Mouse (Mus musculus): ENCODE data around the gene Gm28230.
A peak's percentile ranks its signal among the peaks of the same experiment; 100 is the strongest.

Gm28230 gene

DNA sequence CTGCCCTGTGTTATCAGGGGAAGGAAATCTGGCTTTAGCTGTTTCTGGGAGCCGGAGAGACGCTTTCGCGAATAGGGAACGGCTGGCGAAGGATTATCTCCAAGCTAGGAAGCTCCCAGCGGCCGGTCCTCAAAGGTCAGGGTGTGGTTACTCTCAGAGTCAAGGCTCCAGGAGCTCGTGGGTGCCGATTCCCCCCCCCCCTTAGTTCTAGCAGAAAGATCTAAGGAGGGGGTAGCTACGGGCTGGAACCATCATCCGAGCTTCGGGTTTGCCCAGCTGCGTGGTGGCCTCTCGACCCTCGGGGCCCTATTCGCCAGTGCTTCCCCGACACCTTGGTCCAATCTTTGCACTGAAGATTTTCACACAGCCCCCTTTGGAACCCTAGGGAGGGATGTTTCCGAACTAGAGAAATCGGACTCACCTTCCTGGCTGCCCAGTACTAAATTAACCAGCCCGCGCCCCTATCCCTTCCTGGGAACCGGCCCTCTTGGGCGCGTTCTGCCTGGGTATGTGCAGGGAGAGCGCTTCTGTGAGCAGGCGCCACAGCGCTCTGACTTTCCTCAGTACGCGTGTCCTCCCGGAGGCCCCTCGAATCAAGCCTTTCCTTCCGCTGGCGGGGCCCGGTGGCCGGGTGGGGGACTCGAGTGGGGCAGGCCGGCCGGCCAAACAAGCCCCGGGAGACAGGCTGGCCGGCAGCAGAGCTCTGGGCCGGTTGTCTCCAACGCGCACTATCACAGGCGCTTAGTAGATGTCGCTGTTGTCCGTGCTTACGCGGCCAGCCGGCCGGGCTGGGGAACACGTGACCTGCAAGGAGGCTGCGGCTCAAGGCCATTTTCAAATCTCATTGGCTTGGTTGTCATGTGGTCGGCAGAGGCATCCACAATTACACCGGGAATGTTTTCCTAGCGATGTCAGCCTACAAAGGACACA is 35.2 kb upstream of the Gm28230 start, which contains the start of gene Hoxd10:
Gene Hoxd10 (plus strand): TSS at position 903 of the 930 bp plus-strand sequence.
- DNase-seq (ENCODE audit: low spot score): peak; percentile 90

GRCm38 (mm10) chr2:74691995-74692807 is 34.3 kb upstream of the Gm28230 start:
- DNase-seq (ENCODE audit: low spot score): no peak

- DNase-seq (ENCODE audit: low spot score): no peak
Measured at GRCm38 (mm10) chr2:74692808-74693431, 33.6 kb upstream of the Gm28230 start.

DNA sequence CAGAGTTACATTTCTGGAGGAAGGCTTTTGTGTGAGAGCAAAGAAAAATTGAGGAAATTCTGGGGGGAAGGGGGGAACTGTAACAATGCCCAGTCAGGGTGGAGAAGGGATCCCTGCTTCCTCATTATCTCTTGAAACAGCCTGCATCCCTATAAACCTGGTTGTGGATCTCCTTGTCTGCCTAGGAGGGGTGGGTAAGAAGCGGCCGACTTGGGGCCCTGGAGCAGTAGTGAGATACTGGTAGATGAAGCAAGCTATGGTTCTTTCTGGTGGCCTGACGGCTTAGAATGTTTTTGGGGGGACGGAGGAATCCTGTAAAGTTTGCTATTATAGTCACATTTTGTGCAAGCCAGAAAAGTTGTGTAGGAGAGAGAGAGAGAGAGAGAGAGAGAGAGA is 33.1 kb upstream of the Gm28230 start:
- no peak for DNase-seq (ENCODE audit: low spot score)

DNA sequence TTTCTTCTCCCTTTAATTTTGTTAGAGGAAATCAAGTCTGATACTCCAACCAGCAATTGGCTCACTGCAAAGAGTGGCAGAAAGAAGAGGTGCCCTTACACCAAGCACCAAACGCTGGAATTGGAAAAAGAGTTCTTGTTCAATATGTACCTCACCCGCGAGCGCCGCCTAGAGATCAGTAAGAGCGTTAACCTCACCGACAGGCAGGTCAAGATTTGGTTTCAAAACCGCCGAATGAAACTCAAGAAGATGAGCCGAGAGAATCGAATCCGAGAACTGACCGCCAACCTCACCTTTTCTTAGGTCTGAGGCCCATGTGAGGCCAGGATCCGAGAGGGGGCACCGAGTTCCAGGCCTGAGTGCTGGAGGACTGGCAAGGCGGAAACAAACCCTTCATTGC is 32.5 kb upstream of the Gm28230 start:
- DNase-seq (ENCODE audit: low spot score): peak; percentile 85

DNA sequence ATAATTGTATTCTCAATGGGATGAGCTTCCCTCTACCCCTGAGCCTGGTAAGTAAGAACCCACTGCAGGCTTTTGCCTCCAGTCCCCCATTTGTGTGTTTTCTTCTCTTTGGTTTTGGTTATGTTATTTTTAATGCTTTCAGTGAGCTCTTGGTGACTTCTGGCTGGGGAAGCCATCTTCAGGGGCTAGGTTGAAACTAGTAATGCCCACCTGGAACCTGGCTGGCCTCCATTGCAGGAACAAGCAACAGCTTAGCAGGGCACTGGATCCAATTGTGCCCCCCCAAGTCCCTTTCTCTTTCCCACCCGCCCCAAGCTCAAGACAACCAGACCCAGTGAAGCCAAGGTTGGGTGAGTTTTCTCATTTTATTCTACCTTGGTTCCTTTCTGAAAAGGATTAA is 31.1 kb upstream of the Gm28230 start:
- no peak for DNase-seq (ENCODE audit: low spot score)

DNA sequence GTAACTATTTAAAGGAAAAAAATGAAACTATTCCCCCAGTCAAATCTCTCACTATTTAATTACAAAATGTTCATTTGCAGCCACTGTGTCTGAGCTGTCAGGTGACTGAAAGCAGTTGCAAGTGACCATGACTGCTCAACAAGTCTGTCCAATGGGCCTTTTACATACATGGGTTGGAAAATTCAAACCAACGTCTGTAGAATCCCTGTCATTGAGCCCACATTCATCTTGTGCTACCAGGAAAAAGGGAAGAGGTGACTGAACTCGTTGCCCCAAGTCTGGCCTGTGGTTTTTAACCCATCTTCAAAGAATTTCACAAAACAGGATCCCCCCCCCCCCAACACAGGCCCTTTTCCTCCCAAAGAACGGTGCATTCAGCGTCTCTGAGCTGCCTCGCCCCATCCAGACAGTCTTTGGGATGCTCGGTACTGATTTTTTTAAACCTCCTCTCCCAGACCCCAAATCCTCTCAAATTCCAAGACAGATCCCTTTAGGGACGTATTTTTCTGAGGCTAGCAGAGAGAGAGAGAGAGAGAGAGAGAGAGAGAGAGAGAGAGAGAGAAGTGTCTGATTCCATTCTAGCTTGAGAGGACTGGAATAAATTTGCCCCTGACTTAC is 30.6 kb upstream of the Gm28230 start:
- no peak for DNase-seq (ENCODE audit: low spot score)

GRCm38 (mm10) chr2:74696442-74697335 is 29.8 kb upstream of the Gm28230 start:
- no peak for DNase-seq (ENCODE audit: low spot score)

DNA sequence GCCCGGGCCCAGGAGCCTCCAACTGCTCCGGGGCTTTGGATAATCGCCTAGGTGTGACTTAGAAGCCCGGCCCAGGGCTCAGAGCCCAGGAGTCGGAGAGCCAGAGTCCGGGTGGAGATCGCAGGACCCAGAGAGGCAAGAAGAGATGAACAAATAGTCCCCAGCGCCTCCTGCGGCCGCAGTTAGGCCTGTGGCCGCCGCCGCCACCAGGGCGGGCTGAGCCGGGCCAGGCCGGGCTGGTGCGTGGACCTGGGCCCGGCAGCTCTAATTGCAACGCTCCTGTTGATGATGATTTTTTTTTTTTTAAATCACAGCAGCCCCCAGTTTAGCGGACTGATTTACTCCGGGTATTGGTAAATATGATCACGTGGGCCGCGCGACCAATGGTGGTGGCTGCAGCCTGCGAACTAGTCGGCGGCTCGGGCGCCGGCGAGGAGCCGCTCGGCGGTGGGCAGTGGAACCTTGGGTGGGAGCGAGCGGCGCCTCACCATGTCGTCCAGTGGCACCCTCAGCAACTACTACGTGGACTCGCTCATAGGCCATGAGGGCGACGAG is 28.9 kb upstream of the Gm28230 start, which contains the start of gene Hoxd9:
Gene Hoxd9 (plus strand): TSS at position 161 of the 555 bp plus-strand sequence.
- DNase-seq (ENCODE audit: low spot score): no peak

DNA sequence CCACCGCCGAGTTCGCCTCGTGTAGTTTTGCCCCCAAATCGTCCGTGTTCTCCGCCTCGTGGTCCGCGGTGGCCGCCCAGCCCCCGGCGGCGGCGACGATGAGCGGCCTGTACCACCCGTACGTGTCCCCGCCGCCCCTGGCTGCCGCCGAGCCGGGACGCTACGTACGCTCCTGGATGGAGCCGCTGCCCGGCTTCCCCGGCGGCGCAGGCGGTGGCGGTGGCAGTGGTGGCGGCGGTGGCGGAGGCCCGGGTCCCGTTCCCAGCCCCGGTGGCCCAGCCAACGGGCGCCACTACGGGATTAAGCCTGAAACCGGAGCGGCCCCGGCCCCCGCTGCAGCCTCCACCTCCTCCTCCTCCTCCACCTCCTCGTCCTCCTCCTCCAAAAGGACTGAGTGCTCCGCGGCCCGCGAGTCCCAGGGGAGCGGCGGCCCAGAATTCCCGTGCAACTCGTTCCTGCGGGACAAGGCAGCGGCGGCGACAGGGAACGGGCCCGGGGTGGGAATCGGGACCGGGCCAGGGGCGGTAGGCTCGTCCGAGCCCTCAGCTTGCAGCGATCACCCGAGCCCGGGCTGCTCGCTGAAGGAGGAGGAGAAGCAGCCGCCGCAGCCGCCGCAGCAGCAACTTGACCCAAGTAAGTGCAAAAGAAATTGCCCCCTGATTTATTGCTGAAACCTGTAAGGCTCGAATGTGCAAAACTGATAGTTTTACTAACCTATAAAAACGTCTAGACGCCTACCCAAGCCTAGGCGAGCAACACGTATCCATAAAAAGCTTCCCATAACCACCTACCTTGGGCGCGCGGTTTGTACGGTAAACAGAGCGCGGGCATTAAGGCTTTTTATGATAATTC is 28.1 kb upstream of the Gm28230 start:
- DNase-seq (ENCODE audit: low spot score): no peak

DNA sequence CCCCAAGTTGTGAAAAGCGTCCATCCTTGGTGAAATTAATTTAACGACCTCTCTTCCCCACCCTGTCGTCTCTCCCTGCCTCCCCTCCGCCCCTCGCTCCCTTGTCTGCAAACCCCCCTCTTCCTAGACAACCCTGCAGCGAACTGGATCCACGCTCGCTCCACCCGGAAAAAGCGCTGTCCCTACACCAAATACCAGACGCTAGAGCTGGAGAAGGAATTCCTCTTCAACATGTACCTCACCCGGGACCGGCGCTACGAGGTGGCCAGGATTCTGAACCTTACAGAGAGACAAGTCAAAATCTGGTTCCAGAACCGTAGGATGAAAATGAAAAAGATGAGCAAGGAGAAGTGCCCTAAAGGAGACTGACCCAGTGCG is 27.5 kb upstream of the Gm28230 start:
- DNase-seq (ENCODE audit: low spot score): no peak

DNA sequence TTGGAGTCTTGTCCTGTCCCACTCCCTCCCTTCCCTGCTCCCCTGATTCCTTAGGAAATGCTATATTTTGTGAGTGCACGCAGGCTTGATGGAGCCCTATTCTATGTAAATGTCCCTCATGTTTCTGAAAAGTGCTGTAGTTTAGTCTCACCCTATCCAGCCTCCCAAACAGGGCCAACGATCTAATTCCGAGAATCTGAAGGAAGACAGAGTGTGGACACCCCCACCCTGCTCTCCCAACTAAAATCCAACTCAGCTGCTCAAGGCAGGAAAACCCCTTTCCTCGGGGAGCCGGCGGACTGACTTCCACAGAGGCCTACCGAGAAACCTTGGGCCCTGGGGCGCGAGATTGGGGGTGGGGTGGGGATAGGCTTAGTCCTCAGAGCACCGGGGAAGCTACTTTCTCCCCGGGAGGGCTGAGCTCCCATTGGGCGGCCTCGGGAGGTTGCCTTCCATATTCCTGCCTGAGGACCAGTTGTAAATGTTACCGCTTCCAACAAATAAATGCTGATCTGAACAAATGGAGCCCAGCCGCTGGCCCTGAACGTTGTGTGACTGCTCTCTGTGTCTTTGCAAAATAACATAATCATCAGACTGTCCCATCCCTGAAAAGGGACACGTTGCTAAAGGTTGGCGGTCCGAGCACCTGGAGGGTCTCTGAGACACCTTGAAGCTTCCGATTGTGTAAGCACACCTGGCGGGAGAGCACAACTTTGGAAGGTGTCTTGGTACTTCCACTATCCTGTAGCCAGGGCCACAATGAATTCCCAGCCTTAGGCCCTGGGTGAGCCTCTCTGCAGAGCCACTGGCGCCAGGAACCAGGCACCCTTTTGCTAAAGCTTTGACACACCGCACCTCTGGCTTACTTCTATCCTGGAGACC is 26.6 kb upstream of the Gm28230 start:
- no peak for DNase-seq (ENCODE audit: low spot score)

DNA sequence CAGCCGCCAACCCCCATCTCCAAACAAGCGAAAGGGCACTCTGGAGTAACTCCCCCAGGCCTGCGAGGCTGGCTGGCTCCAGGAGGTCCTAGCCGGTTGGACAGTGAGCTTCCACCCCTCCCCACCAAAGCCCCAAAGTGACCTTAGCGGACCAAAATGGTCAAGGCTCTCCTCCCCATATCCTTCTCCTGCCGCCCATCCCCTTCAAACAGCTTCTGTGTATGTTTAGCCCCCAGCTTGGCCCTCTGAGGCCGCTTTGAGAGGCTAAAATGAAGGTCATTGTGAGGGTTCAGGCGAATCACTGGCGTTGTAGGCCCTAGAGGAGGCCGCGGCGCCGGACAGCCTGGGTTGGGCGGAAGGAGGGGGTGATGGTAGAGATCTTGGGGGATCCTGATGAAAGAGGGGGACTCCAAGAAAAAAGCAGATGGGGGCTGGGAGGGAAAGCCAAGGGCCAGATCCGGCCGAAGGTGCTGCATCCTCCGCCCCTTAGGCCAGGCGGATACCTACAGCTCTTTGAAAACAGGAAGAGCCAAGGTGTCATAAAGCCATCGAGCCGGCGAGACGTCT is 25.9 kb upstream of the Gm28230 start:
- DNase-seq (ENCODE audit: low spot score): no peak

DNA sequence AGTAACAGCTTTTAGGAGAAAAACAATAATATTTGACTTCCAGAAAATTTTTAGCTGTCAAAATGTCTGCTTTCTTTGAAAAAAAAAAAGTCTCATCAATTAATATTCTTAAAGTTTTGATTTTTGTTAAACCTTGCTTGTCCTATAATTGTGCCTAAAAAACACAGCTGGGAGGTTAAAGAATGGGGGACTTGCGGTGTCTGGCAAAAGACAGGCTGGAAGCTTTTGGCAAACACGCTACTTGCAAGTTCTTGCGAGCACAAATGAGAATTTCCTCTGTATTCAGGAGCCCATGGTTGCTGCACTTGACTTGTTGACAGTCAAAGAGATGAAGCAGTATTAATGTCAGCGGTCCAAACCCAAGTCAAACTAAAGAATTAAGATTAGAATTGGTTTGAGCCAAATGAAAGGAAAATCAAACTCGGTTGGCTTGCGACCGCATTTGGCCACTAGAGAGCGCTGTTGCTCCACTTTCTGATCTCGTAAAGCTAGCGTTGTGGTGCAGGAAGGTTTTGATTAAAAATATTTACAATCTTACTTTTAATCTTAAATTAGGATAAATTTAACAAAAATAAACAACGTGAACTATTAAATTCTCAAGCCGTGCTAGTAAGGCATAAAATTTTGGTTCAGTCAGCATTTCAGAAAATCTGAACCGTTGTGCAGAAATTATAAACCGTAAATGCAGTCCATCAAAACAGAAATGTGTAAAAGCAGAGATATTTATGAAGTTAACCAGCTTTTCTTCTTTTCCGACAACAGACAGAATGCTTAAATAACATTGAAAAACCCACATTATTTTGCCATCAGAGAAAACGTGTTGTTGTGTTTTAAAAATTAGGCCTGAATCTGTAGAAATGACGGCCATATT is 24.3 kb upstream of the Gm28230 start:
- peak; percentile 93 for DNase-seq (ENCODE audit: low spot score)

- no peak for DNase-seq (ENCODE audit: low spot score)
Measured at GRCm38 (mm10) chr2:74702820-74703219, 23.7 kb upstream of the Gm28230 start.

GRCm38 (mm10) chr2:74703317-74703716 is 23.2 kb upstream of the Gm28230 start:
- no peak for DNase-seq (ENCODE audit: low spot score)

DNA sequence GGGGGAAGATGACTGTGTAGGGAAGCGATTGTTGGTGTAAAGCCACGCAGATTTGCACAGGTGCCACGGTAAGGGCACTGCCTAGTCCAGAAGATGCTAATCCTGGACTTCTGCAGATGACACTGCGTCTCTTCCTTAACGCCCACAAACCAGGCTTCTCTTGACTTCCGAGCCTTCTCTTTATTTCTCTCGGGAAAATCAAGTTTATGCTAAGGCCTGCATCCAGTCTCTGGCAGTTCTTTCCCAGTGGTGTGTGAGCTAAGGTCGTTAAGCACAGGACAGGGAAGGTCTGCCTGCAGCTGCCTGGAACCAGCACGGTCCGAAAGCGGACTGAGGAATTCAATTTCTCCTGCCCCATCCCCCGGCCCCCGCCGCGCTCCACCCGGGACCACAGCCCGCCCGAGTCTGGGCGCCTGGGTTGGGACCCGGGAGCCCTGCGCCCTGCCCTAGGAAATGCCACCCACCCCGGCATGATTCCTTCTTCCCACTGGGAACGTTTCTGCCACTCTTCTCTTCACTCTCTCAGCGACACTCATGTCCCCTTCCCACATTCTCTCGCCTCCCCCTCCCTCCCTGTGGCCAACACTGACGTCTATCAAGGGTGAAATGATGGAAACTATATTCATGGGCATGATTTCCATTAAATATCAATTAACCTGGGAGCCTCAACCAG is 22.7 kb upstream of the Gm28230 start:
- no peak for DNase-seq (ENCODE audit: low spot score)
